Mouse (Mus musculus) spleen, postnatal 4 days (tissue): ENCODE measurements around the gene Crip3.
A peak's percentile ranks its signal among the peaks of the same experiment; 100 is the strongest.

ENCODE experiments used
- DNase-seq, 2 experiments: peaks; one replicate each; pipeline ENCODE4 v3.0.0; 2022; ENCODE audit warnings: low spot score in 2 of 2

Crip3 gene

DNA sequence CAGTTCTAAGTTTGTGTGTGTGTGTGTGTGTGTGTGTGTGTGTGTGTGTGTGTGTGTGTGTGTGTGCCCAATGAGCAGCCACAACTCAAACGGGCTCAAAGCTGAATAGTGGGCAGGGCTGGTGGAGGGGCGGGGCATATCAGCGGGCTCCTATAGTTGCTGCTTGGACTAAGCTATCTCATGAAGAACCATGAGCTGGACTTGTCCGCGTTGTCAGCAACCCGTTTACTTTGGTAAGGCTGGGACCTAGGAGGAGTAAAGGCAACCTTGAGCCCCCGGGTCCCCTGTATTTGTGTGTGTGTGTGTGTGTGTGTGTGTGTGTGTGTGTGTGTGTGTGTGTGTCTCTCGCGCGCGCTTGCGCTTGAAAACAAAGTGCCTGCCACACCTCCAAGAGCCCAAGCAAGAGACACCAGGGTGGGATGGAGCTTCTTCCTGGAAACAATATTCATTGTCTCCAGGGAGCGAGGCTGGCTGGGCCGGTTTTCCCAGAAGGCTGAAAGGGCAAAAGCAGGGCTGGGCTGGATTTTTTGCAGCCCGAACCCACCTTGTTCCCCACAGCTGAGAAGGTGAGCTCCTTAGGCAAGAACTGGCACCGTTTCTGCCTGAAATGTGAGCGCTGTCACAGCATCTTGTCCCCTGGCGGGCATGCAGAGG, at the start of gene Crip3:
Crip3 (plus strand) TSS at position 166 of the 654 bp plus-strand sequence.
- DNase-seq: no peak

DNA sequence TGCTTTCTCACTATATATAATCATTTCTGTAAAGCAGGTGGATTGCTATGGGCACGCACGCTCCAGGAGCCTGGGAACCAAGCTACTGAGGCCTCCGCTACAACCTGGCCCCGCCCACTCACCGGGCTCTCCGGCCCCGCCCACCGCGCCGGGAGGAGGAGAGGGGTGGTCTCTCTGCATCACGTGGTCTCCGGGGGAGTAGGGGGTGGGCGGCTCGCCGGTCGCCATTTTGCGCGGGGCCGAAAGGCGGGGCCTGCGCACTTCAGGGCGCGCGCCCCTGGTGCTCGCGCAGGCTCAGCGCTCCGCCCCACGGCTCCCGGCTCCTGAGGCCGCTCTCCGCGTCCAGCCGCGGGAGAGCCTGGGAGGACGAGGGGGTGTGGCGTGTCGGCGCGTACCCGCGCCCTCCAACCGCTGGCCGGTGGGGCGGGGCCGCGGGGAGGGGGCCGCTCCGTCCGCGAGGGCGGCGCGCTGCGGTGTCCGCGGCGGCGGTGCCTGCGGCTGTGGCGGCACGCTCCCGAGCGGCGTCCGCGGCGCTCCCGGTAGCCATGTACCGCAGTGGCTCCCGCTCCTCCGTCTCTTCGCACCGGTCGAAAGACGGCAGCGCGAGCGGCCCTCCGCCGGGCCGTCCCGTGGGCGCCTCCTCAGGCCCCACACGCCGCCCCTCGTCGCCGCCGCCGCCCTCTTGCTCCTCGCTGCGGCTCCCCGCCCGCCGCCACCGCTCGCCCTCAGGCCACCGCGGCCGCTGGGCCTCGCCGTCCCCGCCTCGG, 45.2 kb upstream of the Crip3 start, which contains the start of gene Zfp318:
Zfp318 (plus strand) TSS at position 438 of the 767 bp plus-strand sequence.
- DNase-seq: peak; percentile 94 to 96

DNA sequence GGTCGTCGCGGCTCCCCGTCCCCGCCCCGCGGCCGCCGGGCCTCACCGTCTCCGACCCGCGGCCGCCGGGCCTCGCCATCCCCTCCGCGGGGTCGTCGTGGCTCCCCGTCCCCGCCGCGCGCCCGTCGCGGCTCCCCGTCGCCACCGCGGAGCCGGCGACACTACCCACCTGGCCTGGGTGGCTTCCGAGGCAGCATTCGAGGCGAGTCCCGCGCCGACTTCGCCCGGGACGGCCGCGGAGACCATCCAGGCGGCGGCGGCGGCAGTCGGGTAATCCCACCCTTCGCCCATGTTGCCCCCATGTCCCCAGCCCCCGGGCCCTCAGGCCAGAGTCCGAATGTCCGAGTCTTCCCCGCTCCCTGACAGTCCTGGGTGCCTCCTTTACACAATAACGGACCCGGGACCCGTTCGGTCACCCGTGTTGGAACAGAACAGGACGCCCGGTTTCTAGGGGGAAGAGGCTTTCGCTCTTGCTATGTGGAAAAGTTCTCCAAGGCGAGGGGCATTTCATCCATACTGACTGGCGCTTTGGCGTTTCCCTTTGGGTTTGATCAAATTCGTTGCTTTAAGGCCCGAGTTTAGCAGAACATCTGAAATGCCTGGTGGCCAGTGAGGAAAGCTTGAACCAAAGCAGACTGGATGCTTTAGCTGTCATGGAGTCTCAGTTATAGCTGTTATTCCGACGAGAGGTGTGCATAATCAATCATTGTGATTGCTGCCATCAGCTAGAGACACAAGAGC, 44.5 kb upstream of the Crip3 start:
- DNase-seq: peak; percentile 16 to 72

DNA sequence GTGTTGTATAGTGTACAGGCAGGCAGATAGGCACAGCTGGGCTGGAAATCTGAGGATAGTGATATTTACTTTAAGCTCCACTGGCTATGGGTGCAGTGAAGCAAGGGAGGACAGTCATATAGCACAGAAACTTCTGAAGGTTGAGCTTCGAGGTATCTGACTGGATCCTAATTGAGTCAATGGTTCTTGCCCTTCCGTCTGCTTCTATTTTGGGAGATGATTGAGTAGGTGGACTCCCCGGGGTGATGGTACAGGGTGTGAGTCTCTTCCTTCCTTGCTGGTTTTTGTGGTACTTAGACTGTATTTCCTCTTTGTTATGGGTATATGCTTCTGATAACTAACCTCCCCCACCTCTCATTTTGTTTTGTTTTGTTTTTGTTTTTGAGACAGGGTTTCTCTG, 40.5 kb upstream of the Crip3 start:
- DNase-seq: peak in 1 of 2 experiments; percentile 49

DNA sequence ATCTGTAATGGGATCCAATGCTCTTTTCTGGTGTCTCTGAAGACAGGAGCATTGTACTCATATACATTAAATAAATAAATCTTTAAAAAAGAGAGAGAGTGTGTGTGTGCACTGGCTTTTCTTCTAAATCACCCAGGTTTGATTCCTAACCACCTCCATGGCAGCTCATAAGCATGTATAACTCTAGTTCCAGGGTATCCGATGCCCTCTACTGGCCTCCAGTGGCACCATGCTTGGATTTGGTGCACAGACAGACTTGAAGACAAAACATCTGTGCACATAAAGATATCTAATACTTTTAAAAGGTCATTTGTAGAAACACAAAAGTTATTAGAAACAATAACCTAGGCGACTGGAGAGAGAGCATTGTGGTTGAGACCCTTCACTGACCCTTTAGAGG, 35.7 kb upstream of the Crip3 start:
- DNase-seq: peak in 1 of 2 experiments; percentile 32

DNA sequence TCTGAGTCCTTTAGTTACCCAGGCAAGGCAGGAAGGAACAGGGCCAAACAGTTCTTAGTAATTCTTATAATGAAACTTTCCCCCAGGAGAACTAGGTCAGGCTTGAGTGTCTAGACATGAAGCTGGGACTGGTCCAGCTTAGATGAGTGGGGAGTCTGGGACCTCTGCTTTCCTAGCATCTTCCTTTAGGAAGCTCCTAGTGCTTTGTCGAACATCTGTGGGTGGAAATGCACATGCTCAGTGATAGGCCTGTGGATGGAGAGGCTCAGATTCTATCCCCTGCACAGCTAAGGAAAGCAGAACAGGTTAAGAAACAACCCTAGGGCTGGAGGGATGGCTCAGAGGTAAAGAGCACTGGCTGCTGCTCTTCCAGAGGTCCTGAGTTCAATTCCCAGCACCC, 34.1 kb upstream of the Crip3 start:
- DNase-seq: no peak

DNA sequence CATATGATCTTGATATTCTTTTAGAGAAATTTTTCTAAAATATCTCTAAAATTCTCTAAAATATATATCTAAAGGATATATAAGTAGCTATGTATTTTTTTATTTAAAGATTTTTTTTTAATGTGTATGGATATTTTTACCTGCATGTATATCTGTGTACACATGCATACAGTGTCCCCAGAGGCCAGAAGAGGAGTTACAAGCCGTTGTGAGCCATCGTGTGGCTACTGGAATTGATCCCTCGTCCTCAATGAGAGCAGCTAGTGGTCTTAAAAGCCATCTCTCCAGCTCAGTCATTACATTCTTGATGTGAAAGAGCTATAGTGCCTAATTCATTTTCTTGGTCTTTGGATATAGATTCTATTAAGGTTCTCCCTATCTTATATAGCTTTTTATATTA, 20.2 kb upstream of the Crip3 start:
- no peak for DNase-seq

DNA sequence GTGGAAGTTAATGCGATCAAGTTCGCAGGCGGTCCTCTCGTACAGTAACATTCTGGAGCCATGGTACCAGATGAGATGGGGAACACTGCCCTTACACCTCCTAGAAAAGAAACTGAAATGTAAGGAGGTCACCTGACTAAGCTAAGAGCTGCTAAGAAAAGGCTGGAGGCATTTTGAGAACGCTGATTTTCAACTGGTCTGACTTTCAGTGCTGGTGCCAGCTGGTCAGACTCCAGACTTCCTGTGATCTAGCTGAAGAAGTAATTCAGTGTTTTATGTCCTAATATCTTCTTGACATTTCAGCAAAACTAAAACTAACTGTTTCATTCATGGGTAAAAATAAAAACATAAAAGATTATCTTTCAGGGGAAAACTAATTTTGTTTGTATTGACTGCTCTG, 10.1 kb upstream of the Crip3 start:
- no peak for DNase-seq

DNA sequence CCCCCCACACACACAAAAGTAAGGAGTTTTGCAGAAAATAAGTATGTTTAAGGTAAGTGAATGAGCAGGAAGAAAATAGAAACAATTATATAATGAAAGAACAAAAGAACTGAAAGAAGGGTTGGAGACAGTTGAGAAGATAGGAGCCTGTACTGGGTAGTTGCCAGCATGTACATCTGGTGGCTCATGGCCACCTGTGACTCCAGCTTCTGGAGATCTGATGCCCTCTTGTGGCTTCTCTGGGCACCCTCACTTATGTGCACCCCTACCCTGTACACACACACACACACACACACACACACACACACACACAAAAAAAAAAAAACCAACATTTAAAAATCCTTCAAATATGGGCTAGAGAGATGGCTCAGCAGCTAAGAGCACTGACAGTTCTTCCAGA, 9.0 kb upstream of the Crip3 start:
- no peak for DNase-seq

DNA sequence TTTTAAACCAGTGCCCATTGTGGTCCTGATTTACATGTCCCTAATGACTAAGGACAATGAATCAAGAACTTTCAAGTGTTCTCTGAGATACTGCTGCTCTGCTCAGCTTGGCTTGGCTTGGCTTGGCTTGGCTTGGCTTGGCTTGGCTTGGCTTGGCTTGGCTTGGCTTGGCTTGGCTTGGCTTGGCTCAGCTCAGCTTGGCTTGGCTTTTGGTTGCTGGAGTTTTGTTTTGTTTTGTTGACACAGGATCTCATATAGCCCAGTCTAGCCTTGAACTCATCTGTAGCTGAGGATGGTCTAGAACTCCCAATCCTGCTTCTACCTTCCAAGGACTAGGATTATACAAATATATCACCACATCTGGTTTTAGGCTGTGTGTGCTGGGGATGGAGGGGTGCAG, 2.2 kb upstream of the Crip3 start:
- DNase-seq: no peak

DNA sequence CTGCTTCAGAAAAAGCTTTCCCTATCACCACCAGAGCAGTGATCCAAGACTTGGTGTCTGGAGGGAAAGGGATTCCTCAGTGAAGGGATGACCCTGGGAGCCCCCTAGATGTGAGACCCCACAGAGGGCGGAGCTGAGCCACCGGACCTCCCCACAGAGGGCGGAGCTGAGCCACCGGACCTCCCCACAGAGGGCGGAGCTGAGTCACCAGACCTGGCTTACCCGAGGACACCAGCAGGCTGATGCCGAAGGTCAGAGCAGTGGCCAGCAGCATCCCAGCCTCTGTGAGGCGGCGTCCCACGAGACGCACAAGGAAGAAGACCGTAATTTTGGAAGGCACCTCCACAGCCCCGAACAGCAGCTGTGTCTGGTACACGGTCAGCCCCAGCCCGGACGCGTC, 4.9 kb downstream of the Crip3 start:
- no peak for DNase-seq

DNA sequence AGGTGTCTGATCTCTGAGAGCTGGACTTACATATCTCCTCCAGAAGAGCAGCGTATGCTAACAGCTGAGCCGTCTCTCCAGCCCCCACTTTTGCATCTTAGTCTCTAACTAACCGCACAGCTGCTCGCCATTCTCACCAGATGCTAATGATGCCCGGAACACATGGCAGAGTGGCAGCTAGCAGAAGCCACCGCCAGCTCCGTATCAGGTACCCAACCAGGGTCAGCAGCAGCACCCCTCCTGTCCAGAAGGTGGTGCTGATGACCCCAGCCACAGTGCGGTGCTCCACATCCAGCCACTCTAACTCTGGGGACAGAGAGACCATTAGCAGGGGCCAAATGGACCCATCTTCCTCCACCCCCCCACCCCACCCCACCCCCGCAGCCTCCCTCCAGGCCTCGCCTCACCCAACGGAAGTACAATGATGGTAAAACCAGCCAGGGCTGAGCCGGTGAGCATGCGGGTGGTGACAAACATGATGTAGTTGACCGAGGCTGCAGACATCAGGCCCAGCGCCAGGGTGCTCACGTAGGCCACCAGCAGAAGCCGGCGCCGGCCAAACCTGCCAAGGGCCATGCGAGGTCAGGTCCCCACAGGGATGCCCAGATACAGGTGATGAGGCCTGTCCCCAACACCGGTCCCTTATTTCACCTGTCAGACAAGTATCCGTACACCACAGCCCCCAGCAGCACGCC, 8.1 kb downstream of the Crip3 start:
- DNase-seq: no peak

DNA sequence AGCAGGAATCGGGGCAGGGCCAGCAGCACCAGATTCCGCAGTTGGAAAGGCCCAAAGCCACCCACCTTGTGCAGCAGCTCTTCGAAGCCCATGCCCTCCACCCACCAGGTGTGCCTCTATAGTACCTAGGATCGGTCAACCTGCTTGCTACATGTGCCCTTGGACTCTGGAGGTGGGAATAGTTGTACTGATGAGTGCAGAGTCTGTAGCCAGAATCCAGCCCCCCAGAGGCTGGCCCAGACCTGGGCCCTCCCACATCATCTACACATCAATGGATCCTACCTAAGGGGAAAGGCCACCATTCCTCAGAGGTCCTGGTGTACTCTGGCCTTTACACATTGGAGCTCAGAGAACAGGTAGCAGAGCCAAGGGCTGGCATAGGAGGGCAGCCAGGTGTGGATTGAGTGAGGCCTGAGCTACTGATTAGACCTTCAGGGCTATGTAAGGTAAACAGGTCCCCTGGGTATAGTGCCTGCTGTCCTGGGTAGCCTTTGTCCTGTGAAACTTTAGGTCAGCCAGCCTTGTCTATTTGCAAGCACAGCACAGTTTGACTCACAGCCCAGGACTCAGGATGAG, 9.7 kb downstream of the Crip3 start, which contains the start of gene Slc22a7:
Slc22a7 (minus strand) TSS at position 160 of the 576 bp plus-strand sequence.
- no peak for DNase-seq

DNA sequence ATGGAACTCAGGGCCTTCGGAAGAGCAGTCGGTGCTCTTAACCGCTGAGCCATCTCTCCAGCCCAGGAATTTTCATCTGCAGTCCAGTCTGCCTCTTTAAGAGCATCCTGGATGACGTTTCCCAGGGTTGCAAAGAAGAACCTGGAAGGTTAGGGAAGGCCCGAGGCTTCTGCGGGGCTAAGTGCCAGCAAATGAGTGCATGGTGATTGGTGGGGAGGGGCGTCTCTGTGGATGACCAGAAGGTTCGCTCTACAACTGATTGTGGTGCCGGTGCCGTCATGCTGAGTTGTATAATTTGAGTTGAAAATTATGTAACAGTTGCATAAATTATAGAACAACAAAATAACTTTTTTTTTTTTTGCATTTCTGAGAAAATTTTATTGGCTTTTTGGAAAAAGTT, 10.4 kb downstream of the Crip3 start:
- DNase-seq: no peak

DNA sequence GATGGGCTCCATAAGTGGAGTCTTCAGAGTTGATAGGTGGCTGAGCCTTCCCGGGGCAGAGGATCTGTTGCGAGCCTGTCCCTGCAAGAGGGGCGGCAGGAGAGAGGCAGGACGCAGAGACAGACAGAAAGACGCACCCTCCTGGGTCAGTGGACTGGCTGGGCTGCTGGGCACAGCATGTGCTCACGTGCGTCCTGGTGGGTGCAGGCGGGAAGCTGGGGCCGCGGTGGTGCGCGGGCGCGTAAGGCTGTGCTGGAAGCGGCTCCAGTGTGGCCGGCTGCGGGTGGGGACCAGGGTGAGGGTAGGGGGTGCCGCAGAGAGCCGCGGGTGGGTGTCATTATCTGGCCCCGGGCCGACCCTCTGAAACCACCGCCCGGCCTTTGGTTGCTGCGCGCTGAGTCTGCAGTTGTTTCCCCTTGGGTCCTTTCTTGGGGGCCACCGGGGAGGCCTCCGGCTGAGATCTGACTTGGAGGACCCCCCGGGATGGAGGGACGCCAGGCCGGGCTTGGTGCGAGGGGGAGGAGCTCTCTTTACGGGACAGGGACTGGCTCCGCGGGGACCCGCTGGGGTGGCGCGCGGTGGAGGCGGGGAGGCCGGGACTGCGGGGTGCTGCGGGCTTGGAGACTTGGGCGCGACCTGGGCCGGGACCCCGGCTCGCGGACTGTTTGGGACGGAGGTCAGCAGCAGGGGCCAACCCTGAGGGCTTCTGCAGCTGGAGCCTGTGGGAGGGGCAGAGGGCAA, 16.3 kb downstream of the Crip3 start:
- DNase-seq: no peak

DNA sequence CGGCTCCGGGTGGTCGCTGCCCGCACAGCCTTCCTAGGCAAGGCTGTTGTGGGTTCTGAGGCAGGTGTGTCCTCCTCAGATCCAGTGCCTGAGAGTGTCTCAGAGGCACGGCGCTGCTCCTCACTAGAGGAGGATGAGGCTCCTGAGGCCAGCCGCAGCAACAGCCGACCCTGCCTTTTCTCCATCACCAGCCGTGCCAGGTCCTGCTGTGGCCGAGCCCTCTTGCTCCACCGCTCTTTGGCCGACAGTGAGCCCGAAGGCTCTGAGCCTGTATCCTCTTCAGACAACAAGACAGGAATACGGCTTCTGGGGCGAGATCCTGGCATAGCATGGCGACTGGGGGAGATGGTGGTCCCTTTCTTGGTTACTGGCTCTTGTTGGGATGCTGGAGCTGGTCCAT, 17.5 kb downstream of the Crip3 start:
- peak in 1 of 2 experiments; percentile 57 for DNase-seq

DNA sequence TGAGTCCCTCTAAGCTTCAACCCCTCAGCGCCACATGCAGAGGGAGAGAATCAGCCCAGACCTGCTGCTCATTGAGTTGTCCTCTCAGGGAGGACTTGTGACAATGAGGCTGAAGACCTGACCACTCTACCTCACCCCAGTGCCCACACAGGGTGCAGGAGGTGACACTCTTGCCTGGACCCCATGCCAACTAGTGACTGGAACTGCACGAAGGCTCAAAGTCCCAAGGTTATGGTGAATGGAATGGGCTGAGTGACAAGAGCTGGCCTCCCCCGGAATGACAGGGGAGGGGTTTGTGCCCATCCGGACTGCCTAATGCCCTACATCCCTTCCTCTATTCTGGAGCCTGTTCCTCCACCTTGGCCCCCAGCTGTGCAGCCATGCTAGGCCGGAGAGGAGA, 24.0 kb downstream of the Crip3 start:
- DNase-seq: no peak

DNA sequence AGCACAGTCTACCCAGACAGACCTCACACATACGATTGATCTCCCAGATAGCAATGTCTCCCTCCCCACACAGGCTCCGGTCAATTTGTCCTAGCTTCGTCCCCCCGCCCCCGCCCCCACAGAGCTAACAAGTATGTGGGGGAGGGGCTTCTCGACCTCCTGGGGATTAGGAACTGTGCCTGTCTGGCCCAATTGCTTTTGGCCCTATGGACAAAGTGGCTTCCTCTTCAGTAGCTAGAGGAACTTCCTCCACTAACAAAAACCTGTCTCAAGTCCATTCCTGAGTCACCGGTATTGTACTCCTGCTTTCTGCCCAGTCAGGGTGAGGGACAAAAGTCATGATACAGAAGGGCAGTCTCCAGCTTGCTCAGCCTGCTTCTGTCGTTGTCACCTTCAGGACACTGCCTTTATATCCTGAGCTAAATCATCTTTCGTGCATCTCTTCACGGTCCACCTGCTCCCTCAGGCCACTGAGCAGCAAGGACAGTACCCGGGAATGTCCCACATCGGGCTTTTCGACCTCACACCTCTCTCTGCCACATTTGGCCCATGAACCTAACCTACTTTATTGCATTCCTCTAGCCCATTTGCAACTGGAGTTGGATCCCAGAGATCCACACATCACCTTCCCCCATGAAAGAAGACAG, 24.7 kb downstream of the Crip3 start:
- no peak for DNase-seq

DNA sequence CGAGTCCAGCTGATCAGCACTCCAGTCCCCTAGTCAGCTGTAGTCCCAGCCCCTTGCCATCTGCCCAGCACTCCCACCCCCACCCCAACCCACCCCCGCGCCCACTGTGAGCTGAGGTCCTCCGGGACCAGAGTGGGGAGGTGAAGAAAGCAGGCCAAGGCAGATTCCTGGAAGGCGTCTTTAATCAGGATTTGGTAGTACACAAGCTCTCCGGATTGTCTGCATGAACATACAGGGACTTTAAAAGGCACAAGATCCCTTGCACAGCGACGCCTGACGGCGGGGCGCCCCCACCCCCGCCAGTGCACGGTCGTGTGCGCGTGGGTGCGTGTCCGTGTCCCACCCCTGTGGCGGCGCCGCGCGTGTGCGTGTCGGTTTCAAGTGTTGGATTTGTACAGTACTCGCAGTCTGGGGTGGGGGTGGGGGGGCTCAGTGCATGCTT, 25.3 kb downstream of the Crip3 start:
- no peak for DNase-seq

DNA sequence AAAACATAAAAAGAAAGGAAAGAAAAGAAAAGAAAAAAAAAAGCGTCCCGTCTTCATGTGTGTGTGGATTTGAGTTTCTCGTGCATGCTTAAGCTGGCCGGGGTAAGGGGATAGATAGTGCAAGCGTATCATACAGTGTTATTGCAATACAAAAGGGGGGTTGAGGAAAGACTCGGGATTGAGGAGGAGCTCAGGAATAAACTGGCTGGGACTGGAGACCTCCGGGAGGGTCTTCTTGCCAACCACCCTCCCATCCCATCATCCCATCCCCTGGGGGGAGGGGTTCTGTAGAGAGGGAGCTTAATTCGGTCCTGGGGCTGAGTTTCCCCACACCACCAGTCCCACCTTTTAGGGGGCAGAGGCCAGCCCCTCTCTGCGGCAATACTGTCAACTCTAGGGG, 25.8 kb downstream of the Crip3 start:
- DNase-seq: no peak
